Mouse (Mus musculus) cerebellum, adult 2 months (tissue): ENCODE measurements around the gene Kif18a.

ENCODE experiments used
- CTCF ChIP-seq: fragments of 200-500 bp; IDR thresholded peaks from 2 replicates; pipeline ENCODE4 v1.5.1; 2011; ENCODE audit warnings: low read depth, mild to moderate bottlenecking, control low read depth, low read length, moderate library complexity, borderline replicate concordance; ENCODE audit not compliant: insufficient read depth
- POLR2A ChIP-seq: fragments of 200-500 bp; IDR thresholded peaks from 2 replicates; pipeline ENCODE4 v1.6.1; 2011; ENCODE audit warnings: low read length, control low read depth, borderline replicate concordance; ENCODE audit not compliant: insufficient read depth

GRCm38 (mm10) chr2:109241947-109242346 lies 38.6 kb upstream of the Kif18a start:
- TF ChIP-seq CTCF = no peak
- no peak for TF ChIP-seq POLR2A
